In genomic region chr14:89063971-89064370, GRCm38 (mm10) we compare ENCODE assay signal across 19 mouse cellular contexts.
DNase-seq lines count a peak whose midpoint lies in the region; ATAC-seq and TF ChIP-seq lines count a peak whose summit lies in the region.
"Had no signal": no experiment of that assay in that cellular context is flagged by ENCODE, and none has a peak within 500 bp of the region (broad histone marks: within the 10 kb centered on the region; RNA-seq: fewer than 3 reads in every experiment).

No protein-coding gene starts in this region.

- H3K79me2 ChIP-seq in liver, adult 2 months (ENCODE audit: control insufficient read depth, insufficient read depth, low read length), result no peaks in the 10 kb centered on the region

- no peak for TF ChIP-seq CTCF in liver, adult 2 months (IDR thresholded peaks at IDR 0.05; ENCODE audit: low read depth, low read length)

- DNase-seq in liver, adult 2 months (ENCODE audit: extremely low read depth, low read depth, low spot score), result peak; percentile 29
- no peak for DNase-seq in liver
- DNase-seq in kidney, postnatal 4 days, result no peak
- DNase-seq in ovary, postnatal 36 days (ENCODE audit: low spot score), result no peak
- DNase-seq: adrenal gland, adult 8-10 months; adrenal gland, postnatal 14 days; adrenal gland, postnatal 36 days; cerebellum, adult 11-12 months; cerebellum, adult 2 months; cerebellum, adult 9-10 months; cerebellum, postnatal 10 days; cerebellum, postnatal 25 days had no signal

- no peak overlapping the region for H3K27ac ChIP-seq in liver, adult 2 months (replicated peaks; ENCODE audit: insufficient read depth, low read depth, low read length)
- H3K27ac ChIP-seq in intestine, embryonic 16.5 days (ENCODE audit: low read length), result no peak overlapping the region
- no peak overlapping the region for H3K27ac ChIP-seq in stomach, embryonic 15.5 days
- H3K27ac ChIP-seq in midbrain, embryonic 13.5 days, result no peak overlapping the region
- H3K27ac ChIP-seq: embryonic facial prominence, embryonic 10.5 days; embryonic facial prominence, embryonic 12.5 days; forebrain, embryonic 13.5 days; forebrain, embryonic 15.5 days had no signal

- peak; percentile 72; the same call in 1 of the 2 replicates for ATAC-seq in intestine, embryonic 16.5 days
- peak; percentile 68; the same call in 1 of the 2 replicates for ATAC-seq in stomach, embryonic 15.5 days (ENCODE audit: insufficient read depth, low FRiP score, low read depth)
- no peak for ATAC-seq in midbrain, embryonic 13.5 days
- ATAC-seq: forebrain, embryonic 13.5 days; forebrain, embryonic 15.5 days had no signal

- no peak overlapping the region for H3K4me3 ChIP-seq in liver, adult 2 months (ENCODE audit: insufficient read depth, low read depth, low read length)
- no peak overlapping the region for H3K4me3 ChIP-seq in intestine, embryonic 16.5 days (ENCODE audit: low read length)
- H3K4me3 ChIP-seq in stomach, embryonic 15.5 days (replicated peaks), result no peak overlapping the region
- no peak overlapping the region for H3K4me3 ChIP-seq in midbrain, embryonic 13.5 days (replicated peaks)
- H3K4me3 ChIP-seq: embryonic facial prominence, embryonic 10.5 days; embryonic facial prominence, embryonic 12.5 days; forebrain, embryonic 13.5 days; forebrain, embryonic 15.5 days had no signal

- H3K36me3 ChIP-seq in liver, adult 2 months (ENCODE audit: control insufficient read depth, insufficient read depth, low read length), result no peaks in the 10 kb centered on the region
- H3K36me3 ChIP-seq in intestine, embryonic 16.5 days (ENCODE audit: control insufficient read depth, insufficient read depth, low read length), result no peaks in the 10 kb centered on the region
- no peaks in the 10 kb centered on the region for H3K36me3 ChIP-seq in stomach, embryonic 15.5 days
- no peaks in the 10 kb centered on the region for H3K36me3 ChIP-seq in midbrain, embryonic 13.5 days
- H3K36me3 ChIP-seq: embryonic facial prominence, embryonic 10.5 days; embryonic facial prominence, embryonic 12.5 days; forebrain, embryonic 15.5 days had no signal

- no peaks in the 10 kb centered on the region for H3K4me1 ChIP-seq in liver, adult 2 months (ENCODE audit: control insufficient read depth, insufficient read depth, low read length)
- no peaks in the 10 kb centered on the region for H3K4me1 ChIP-seq in intestine, embryonic 16.5 days (ENCODE audit: control insufficient read depth, insufficient read depth, low read length)
- H3K4me1 ChIP-seq in stomach, embryonic 15.5 days, result no peaks in the 10 kb centered on the region
- H3K4me1 ChIP-seq in midbrain, embryonic 13.5 days (replicated peaks), result no peaks in the 10 kb centered on the region
- H3K4me1 ChIP-seq: embryonic facial prominence, embryonic 10.5 days; embryonic facial prominence, embryonic 12.5 days; forebrain, embryonic 15.5 days had no signal

- 27% methylated on average over 1 of the region's 1 CpGs for WGBS in liver, adult 2 months
- 50% methylated on average over 1 of the region's 1 CpGs for WGBS in intestine, embryonic 16.5 days
- 56% methylated on average over 1 of the region's 1 CpGs for WGBS in stomach, embryonic 15.5 days
- 89% methylated on average over 1 of the region's 1 CpGs for WGBS in midbrain, embryonic 13.5 days

- H3K27me3 ChIP-seq in liver, adult 2 months (ENCODE audit: control insufficient read depth, insufficient read depth, low read length), result no peaks in the 10 kb centered on the region
- H3K27me3 ChIP-seq in intestine, embryonic 16.5 days (replicated peaks; ENCODE audit: control insufficient read depth, insufficient read depth, low read length), result no peaks in the 10 kb centered on the region
- H3K27me3 ChIP-seq in stomach, embryonic 15.5 days (replicated peaks), result no peaks in the 10 kb centered on the region
- no peaks in the 10 kb centered on the region for H3K27me3 ChIP-seq in midbrain, embryonic 13.5 days
- H3K27me3 ChIP-seq: embryonic facial prominence, embryonic 12.5 days; forebrain, embryonic 13.5 days; forebrain, embryonic 15.5 days had no signal

- no peak overlapping the region for H3K4me2 ChIP-seq in intestine, embryonic 16.5 days (ENCODE audit: low read depth, low read length)
- H3K4me2 ChIP-seq in stomach, embryonic 15.5 days, result no peak overlapping the region
- H3K4me2 ChIP-seq in midbrain, embryonic 13.5 days (replicated peaks), result no peak overlapping the region
- H3K4me2 ChIP-seq: embryonic facial prominence, embryonic 12.5 days; forebrain, embryonic 13.5 days; forebrain, embryonic 15.5 days had no signal

- no peak for TF ChIP-seq POLR2A in liver, adult 2 months (IDR thresholded peaks at IDR 0.05; ENCODE audit: extremely low read depth, insufficient read depth, low read length)

- no peak overlapping the region for H3K9ac ChIP-seq in liver, adult 2 months (ENCODE audit: low read depth, low read length)
- no peak overlapping the region for H3K9ac ChIP-seq in intestine, embryonic 16.5 days (ENCODE audit: low read depth, low read length)
- H3K9ac ChIP-seq in stomach, embryonic 15.5 days, result no peak overlapping the region
- H3K9ac ChIP-seq in midbrain, embryonic 13.5 days (replicated peaks), result no peak overlapping the region
- H3K9ac ChIP-seq: embryonic facial prominence, embryonic 12.5 days; forebrain, embryonic 13.5 days; forebrain, embryonic 15.5 days had no signal

- no peaks in the 10 kb centered on the region for H3K9me3 ChIP-seq in intestine, embryonic 16.5 days (ENCODE audit: control insufficient read depth, low read length)
- no peaks in the 10 kb centered on the region for H3K9me3 ChIP-seq in stomach, embryonic 15.5 days
- H3K9me3 ChIP-seq in midbrain, embryonic 13.5 days, result no peaks in the 10 kb centered on the region
- H3K9me3 ChIP-seq: embryonic facial prominence, embryonic 10.5 days; embryonic facial prominence, embryonic 12.5 days; forebrain, embryonic 13.5 days; forebrain, embryonic 15.5 days had no signal
